Mouse (Mus musculus): ENCODE data around the gene 1700025C18Rik. TPM values are rescaled to one million over a fixed set of nuclear protein-coding genes. Genes with fewer than 3 reads are reported as not detected.

The 1700025C18Rik gene
- polyA plus RNA-seq (2012; ENCODE audit: insufficient read depth, insufficient read length, missing spikeins), result not detected in 2 replicates

DNA sequence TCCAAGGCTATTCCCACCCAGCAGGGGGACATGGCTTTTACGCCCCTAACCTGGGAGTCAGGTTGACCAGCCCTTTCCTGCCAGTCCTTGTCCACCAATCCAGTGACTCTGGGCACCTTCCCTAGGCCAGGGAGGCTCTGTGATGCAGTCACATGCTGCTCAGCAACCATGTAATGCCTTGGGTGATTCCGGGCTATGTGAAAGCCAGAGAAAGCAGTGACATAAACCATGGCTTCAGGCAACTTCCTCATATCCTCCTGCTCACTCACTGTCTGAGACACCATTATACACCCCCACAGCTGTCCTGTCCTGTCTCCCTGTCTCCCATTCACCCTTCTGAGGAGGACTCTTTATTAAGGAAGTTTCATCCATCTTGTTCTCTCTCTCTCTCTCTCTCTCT is at the start of gene 1700025C18Rik:
TSS of gene 1700025C18Rik (minus strand) at position 101 of the 400 bp plus-strand sequence.
- Histone ChIP-seq H3K27ac (replicated peaks; ENCODE audit: low read depth, low read length) (no peak within 1 kb of the TSS), H3K4me3 (ENCODE audit: insufficient read depth, low read depth, low read length) (no peak within 1 kb of the TSS), H3K4me1 (ENCODE audit: control insufficient read depth, insufficient read depth, insufficient read length, low read length) (no peaks in the 10 kb centered on the region)

- Histone ChIP-seq H3K4me1 (ENCODE audit: control insufficient read depth, insufficient read depth, insufficient read length, low read length) (no peaks in the 10 kb centered on the region; the same call in 1 of the 2 replicates), H3K4me3 (ENCODE audit: insufficient read depth, low read depth, low read length) (no peak overlapping the region), H3K27ac (replicated peaks; ENCODE audit: low read depth, low read length) (no peak overlapping the region)
These were observed 45.5 kb upstream of the 1700025C18Rik start for GRCm38 (mm10) chr2:165136049-165136448.

GRCm38 (mm10) chr2:165133566-165133965 is 43.0 kb upstream of the 1700025C18Rik start:
- Histone ChIP-seq H3K4me3 (ENCODE audit: insufficient read depth, low read depth, low read length) (no peak overlapping the region), H3K27ac (replicated peaks; ENCODE audit: low read depth, low read length) (no peak overlapping the region), H3K4me1 (ENCODE audit: control insufficient read depth, insufficient read depth, insufficient read length, low read length) (no peaks in the 10 kb centered on the region; the same call in 1 of the 2 replicates)

DNA sequence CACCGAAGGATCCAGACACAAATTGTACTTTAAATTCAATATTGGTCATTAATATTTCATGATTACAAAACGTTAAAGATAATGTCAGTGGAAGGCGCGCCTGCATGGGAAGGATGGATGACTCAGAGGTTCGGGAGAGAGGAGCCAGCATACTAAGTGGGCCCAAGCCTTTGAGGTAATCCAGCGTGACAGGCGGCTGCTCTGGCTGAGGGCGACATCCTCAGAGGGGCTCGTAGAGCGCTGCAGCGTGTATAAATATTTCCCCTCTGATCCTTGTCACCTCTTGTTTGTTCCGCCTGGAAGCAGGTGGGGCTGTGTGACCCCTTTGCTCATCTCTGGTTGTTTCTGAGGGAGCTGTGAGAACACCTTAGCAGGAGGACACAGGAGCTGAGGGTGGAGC is 40.9 kb upstream of the 1700025C18Rik start:
- H3K27ac ChIP-seq (replicated peaks; ENCODE audit: low read depth, low read length), result no peak overlapping the region
- H3K4me1 ChIP-seq (ENCODE audit: control insufficient read depth, insufficient read depth, insufficient read length, low read length), result no peaks in the 10 kb centered on the region; the same call in 1 of the 2 replicates
- H3K4me3 ChIP-seq (ENCODE audit: insufficient read depth, low read depth, low read length), result no peak overlapping the region

- Histone ChIP-seq H3K27ac (replicated peaks; ENCODE audit: low read depth, low read length) (no peak overlapping the region), H3K4me3 (ENCODE audit: insufficient read depth, low read depth, low read length) (no peak overlapping the region), H3K4me1 (ENCODE audit: control insufficient read depth, insufficient read depth, insufficient read length, low read length) (no peaks in the 10 kb centered on the region)
These were observed 38.6 kb upstream of the 1700025C18Rik start for GRCm38 (mm10) chr2:165129189-165129588.

DNA sequence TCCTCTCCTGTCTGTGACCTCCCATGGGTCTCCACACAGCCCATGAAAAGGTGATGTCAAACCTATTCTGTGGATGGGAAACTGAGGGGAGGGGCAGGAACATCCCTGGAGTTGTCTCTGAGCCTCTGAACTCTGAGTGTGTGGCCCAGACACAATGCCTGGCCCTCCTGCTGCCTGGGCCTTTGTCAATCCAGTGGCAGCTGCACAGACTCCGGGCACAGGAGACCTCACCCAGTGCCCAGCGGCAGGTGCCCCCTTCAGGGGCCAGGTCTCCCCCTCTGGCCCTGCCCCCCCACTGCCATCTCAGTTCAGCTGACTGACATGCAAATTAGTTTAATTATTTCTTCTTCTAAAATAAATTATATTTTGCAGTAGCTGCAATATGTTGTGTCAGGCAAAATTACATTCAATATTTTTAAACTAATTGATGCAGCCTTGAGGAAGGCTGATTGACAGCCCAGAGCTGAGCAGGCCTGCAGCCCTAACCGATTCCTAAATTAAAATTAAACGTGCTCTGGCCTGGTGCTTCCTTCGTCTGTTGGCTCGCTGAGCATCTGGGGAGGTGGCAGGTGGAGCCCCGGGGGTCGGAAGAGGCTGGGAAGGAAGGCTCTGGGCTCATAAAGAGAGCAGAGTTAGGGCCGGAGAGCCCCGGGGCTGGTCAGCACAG is 36.5 kb upstream of the 1700025C18Rik start:
- no peaks in the 10 kb centered on the region for H3K4me1 ChIP-seq (ENCODE audit: control insufficient read depth, insufficient read depth, insufficient read length, low read length)
- no peak overlapping the region for H3K4me3 ChIP-seq (ENCODE audit: insufficient read depth, low read depth, low read length)
- H3K27ac ChIP-seq (replicated peaks; ENCODE audit: low read depth, low read length), result no peak overlapping the region

GRCm38 (mm10) chr2:165121206-165121840 is 30.8 kb upstream of the 1700025C18Rik start:
- Histone ChIP-seq H3K4me3 (ENCODE audit: insufficient read depth, low read depth, low read length) (no peak overlapping the region), H3K27ac (replicated peaks; ENCODE audit: low read depth, low read length) (no peak overlapping the region), H3K4me1 (ENCODE audit: control insufficient read depth, insufficient read depth, insufficient read length, low read length) (no peaks in the 10 kb centered on the region)

- H3K27ac ChIP-seq (replicated peaks; ENCODE audit: low read depth, low read length), result no peak overlapping the region
- no peak overlapping the region for H3K4me3 ChIP-seq (ENCODE audit: insufficient read depth, low read depth, low read length)
- no peaks in the 10 kb centered on the region for H3K4me1 ChIP-seq (ENCODE audit: control insufficient read depth, insufficient read depth, insufficient read length, low read length)
These were observed 30.2 kb upstream of the 1700025C18Rik start for GRCm38 (mm10) chr2:165120765-165121164.

GRCm38 (mm10) chr2:165113733-165114132 is 23.2 kb upstream of the 1700025C18Rik start:
- no peak overlapping the region for H3K27ac ChIP-seq (replicated peaks; ENCODE audit: low read depth, low read length)

GRCm38 (mm10) chr2:165112149-165112548 is 21.6 kb upstream of the 1700025C18Rik start:
- Histone ChIP-seq H3K27ac (replicated peaks; ENCODE audit: low read depth, low read length) (no peak overlapping the region), H3K4me1 (ENCODE audit: control insufficient read depth, insufficient read depth, insufficient read length, low read length) (no peaks in the 10 kb centered on the region), H3K4me3 (ENCODE audit: insufficient read depth, low read depth, low read length) (no peak overlapping the region)

More at GRCm38 (mm10) chr2:165113733-165114132, 23.2 kb upstream of the 1700025C18Rik start:
- no peaks in the 10 kb centered on the region for H3K4me1 ChIP-seq (ENCODE audit: control insufficient read depth, insufficient read depth, insufficient read length, low read length)
- H3K4me3 ChIP-seq (ENCODE audit: insufficient read depth, low read depth, low read length), result no peak overlapping the region

DNA sequence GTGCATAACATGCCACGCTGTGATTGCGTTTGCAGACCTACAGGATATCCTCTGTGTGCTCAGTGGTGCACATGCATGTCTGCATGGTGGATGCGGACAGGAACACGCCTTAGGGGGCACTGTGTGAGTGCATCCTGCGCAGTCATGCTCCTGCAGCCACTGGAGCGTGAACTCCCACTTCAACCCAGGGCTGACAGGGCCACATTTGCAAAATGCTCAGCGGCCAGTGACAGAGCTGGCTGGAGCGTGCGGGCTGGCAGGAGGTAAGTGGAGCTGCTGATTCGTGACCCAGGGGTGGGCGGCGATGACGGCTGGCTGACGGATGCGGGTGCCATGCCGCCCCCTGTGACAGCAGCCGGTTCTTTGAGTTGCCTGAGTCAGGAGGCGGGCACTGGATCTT is 16.0 kb upstream of the 1700025C18Rik start:
- Histone ChIP-seq H3K4me3 (ENCODE audit: insufficient read depth, low read depth, low read length) (no peak overlapping the region), H3K27ac (replicated peaks; ENCODE audit: low read depth, low read length) (no peak overlapping the region), H3K4me1 (ENCODE audit: control insufficient read depth, insufficient read depth, insufficient read length, low read length) (no peaks in the 10 kb centered on the region)

DNA sequence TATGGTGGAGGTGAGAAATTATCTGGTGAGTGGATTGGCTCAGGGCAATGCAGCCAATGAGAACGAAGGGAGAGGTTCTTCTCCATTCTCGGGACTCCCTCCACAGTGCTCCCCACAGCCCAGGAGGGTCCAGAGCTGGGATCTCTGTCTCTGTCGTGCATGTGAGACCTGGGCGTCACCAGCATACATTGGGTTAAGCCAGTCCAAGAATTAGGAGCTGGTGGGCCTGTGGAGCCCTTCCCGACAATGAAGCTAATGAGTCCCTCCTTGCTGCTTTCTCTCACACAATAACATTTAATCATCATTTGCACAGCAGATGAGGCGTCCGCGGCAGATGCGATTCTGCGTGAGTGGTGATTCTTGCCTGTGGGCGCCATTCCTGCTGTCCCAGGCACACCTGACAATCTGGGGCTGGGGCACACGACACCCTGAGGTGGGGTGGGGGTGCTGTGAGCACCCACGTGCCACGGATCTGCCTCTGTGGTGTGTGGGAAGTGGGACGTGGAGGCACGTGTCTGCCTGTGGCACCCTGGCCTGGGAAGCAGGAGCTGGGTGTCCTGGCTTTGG is 15.0 kb upstream of the 1700025C18Rik start:
- Histone ChIP-seq H3K4me3 (ENCODE audit: insufficient read depth, low read depth, low read length) (no peak overlapping the region), H3K27ac (replicated peaks; ENCODE audit: low read depth, low read length) (no peak overlapping the region), H3K4me1 (ENCODE audit: control insufficient read depth, insufficient read depth, insufficient read length, low read length) (no peaks in the 10 kb centered on the region)

DNA sequence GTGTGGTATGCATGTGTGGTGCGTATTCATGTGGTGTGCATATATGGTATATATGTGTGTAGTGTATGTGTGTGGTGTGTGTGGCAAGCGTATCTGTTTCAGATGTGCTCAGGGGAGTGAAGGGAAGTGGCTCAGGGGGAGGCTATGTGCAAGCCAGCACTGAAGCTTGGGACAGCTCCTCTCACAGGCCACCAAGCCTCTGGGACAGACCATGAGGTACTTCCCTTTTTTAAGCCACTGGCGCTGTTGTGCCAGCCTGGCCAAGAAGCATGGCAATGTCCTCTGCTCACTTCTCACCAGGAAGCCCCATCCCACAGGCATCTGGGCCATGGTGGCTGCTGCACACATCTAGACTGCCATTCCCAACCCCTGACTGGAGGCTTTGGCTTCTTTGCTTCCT is 12.4 kb upstream of the 1700025C18Rik start:
- Histone ChIP-seq H3K27ac (replicated peaks; ENCODE audit: low read depth, low read length) (no peak overlapping the region), H3K4me3 (ENCODE audit: insufficient read depth, low read depth, low read length) (no peak overlapping the region), H3K4me1 (ENCODE audit: control insufficient read depth, insufficient read depth, insufficient read length, low read length) (no peaks in the 10 kb centered on the region)

GRCm38 (mm10) chr2:165100749-165101148 is 10.2 kb upstream of the 1700025C18Rik start:
- H3K27ac ChIP-seq (replicated peaks; ENCODE audit: low read depth, low read length), result no peak overlapping the region

DNA sequence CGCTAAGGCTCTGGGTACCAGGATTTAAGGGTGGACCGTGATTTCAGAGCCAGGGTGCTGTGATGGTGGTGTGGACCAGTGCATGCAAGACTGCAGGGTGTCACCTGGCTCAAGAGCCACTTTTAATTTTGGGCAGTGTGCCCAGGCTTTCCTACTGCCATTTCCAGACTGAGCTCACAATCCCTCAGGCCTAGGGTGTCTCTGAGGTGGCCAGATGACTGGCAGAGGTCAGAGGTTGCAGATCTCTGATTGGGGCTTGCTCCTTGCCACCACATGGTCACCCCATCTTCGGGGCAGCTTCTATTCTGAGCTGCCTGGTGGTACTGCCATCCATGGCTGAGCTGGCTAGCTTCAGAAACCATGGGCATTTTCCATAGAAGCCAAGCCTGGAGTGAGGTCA is 8.3 kb upstream of the 1700025C18Rik start:
- no peak overlapping the region for H3K4me3 ChIP-seq (ENCODE audit: insufficient read depth, low read depth, low read length)
- H3K4me1 ChIP-seq (ENCODE audit: control insufficient read depth, insufficient read depth, insufficient read length, low read length), result no peaks in the 10 kb centered on the region
- H3K27ac ChIP-seq (replicated peaks; ENCODE audit: low read depth, low read length), result no peak overlapping the region

More at GRCm38 (mm10) chr2:165100749-165101148, 10.2 kb upstream of the 1700025C18Rik start:
- Histone ChIP-seq H3K4me1 (ENCODE audit: control insufficient read depth, insufficient read depth, insufficient read length, low read length) (no peaks in the 10 kb centered on the region), H3K4me3 (ENCODE audit: insufficient read depth, low read depth, low read length) (no peak overlapping the region)
